Mouse (Mus musculus) ES-E14 (cell line): ENCODE data around the gene Tnip1.

Source experiments
- CHD2 ChIP-seq: IDR thresholded peaks from 2 replicates; pipeline ENCODE4 v1.6.1; 2014; ENCODE audit warnings: mild to moderate bottlenecking, low read depth, low read length, inconsistent platforms
- HCFC1 ChIP-seq: IDR thresholded peaks from 2 replicates; pipeline ENCODE4 v1.6.1; 2012; ENCODE audit warnings: low read length, inconsistent platforms, borderline replicate concordance; ENCODE audit not compliant: insufficient read depth
- ZC3H11A ChIP-seq: IDR thresholded peaks from 2 replicates; pipeline ENCODE4 v1.6.1; 2012; ENCODE audit warnings: low read depth, mild to moderate bottlenecking, inconsistent platforms, low read length, borderline replicate concordance
- ZNF384 ChIP-seq: IDR thresholded peaks from 2 replicates; pipeline ENCODE4 v1.6.1; 2012; ENCODE audit warnings: low read depth, low read length, inconsistent platforms

DNA sequence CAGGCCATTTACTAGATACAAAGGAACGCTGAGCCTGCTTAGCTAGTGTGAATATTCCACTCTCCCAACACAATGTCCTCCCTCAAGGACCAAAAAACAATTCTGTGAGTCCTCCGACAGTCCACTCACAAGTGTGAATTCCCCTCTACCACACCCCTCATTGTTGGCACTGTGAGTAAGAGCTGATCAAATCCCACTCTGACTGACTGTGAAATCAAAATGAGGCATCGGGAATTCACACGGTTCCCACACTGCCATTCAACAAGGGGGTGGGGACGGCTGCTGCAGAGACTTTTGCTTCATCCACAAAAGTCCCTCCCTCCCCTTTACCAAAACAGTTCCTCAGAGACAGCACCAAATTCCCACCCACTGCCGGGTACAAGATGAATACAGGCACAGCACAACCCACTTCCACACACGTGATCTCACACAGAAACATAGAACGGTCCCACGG lies 8.7 kb downstream of the Tnip1 start:
- TF ChIP-seq ZC3H11A (no peak), ZNF384 (no peak), HCFC1 (no peak), CHD2 (no peak)
